Mouse (Mus musculus) lung, adult 2 months (tissue): ENCODE data around the gene Stn1.

Source experiments
- CTCF ChIP-seq: fragments of 200-500 bp; IDR thresholded peaks from 2 replicates; pipeline ENCODE4 v1.5.1; 2011; ENCODE audit warnings: mild to moderate bottlenecking, low read length, control low read depth; ENCODE audit not compliant: insufficient read depth
- POLR2A ChIP-seq: fragments of 200-500 bp; IDR thresholded peaks from 2 replicates; pipeline ENCODE4 v1.6.1; 2011; ENCODE audit warnings: low read depth, mild to moderate bottlenecking, control low read depth, low read length, borderline replicate concordance; ENCODE audit errors: extremely low read depth

- TF ChIP-seq CTCF = no peak
- no peak for TF ChIP-seq POLR2A
Measured at GRCm38 (mm10) chr19:47511958-47512357, 25.3 kb downstream of the Stn1 start.
